In the genomic region with DNA sequence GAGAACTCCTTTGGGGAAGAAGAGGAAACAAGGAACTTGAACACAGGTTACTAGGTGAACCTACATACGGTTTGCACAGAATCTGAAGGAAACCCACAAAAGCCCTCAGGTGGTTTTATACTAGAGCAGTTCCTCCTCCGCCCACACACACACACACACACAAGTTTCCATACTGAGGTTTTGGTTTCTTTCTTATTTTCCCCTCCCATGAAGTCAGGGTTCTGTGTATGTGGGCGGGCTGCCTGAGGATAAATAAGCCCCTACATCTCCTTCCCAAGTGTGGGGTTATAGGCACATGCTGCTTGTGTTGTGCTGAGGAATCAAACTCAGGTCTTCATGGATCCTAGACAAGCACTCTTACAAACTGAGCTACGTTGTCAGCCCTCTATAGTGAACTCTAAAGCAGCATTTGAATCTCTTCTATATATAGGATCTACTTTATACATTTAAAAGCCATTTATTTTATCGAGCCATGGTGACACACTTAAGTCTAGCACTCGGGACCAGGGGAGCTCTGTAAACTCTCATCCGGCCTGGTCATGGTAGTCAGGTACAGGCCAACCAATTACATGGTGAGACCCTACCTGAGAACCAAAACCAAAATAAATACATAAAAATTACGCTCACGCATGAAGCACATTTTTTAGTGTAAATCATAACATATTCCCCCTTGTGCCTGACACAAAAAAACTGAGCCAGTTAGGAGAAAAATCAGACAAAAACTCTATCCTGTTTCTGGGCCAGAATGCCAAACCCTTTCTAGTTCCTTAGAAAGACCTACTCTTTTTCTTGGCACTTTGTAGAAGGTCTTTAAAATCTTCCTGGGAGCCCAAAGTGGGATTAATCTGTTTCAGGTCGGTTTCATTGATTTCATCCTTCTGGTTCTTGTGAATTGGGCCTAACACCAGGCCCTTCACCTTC, we compare ENCODE assay signal across 8 mouse cellular contexts. TPM values are rescaled to one million over a fixed set of nuclear protein-coding genes. Genes with fewer than 3 reads are reported as not detected.
DNase-seq lines count a peak whose midpoint lies in the region.

No protein-coding gene starts in this region.

- no peaks in the 10 kb centered on the region for H3K9me3 ChIP-seq in heart, embryonic 10.5 days
- H3K9me3 ChIP-seq in hindbrain, embryonic 10.5 days, result no peaks in the 10 kb centered on the region

- peaks cover 50% of the 10 kb centered on the region for H3K36me3 ChIP-seq in heart, embryonic 10.5 days
- H3K36me3 ChIP-seq in hindbrain, embryonic 10.5 days, result peaks cover 50% of the 10 kb centered on the region

- intact Hi-C loops in left cerebral cortex, postnatal 4 days (cut with DNase I), result no loop called here

- WGBS in heart, embryonic 10.5 days, result 57% methylated on average over 10 of the region's 10 CpGs
- 71% methylated on average over 10 of the region's 10 CpGs for WGBS in hindbrain, embryonic 10.5 days

- peaks cover 18% of the 10 kb centered on the region for H3K4me1 ChIP-seq in heart, embryonic 10.5 days
- H3K4me1 ChIP-seq in hindbrain, embryonic 10.5 days (replicated peaks), result peaks cover 33% of the 10 kb centered on the region

- DNase-seq in heart, embryonic 10.5 days (ENCODE audit: low spot score), result no peak
- DNase-seq in heart, postnatal 4 days, result no peak
- DNase-seq in Muller cell, postnatal 12 days (ENCODE audit: inconsistent ontology term), result peak; percentile 22
- no peak for DNase-seq in hindbrain, embryonic 10.5 days (ENCODE audit: low spot score)
- DNase-seq in lung, postnatal 36 days, result peak; percentile 53
- peak; percentile 74 for DNase-seq in thymus, postnatal 0 days (ENCODE audit: low spot score)
- DNase-seq in left cerebral cortex, adult 18-20 months (ENCODE audit: low spot score in 2 of 2), result no peak
- no peak for DNase-seq in left cerebral cortex, postnatal 4 days

- H3K4me3 ChIP-seq in heart, embryonic 10.5 days, result peak overlapping the region; percentile 88
- peak overlapping the region; percentile 86 for H3K4me3 ChIP-seq in hindbrain, embryonic 10.5 days

- H3K27ac ChIP-seq in heart, embryonic 10.5 days, result peak overlapping the region; percentile 97
- H3K27ac ChIP-seq in hindbrain, embryonic 10.5 days, result peak overlapping the region; percentile 96

- H3K27me3 ChIP-seq in heart, embryonic 10.5 days (ENCODE audit: insufficient read depth, poor library complexity, severe bottlenecking), result no peaks in the 10 kb centered on the region
- H3K27me3 ChIP-seq in hindbrain, embryonic 10.5 days (ENCODE audit: insufficient read depth, poor library complexity, severe bottlenecking), result no peaks in the 10 kb centered on the region

RNA-seq across cellular contexts. Expression of gene Slc3a2, which starts 11.0 kb away (rescaled TPM):
- 91.8 and 104 TPM in 2 replicates for polyA plus RNA-seq in heart, embryonic 10.5 days (2016; fragmentation: Nextera tagmentation; extraction: Ambion mirVana)
- total RNA-seq in heart, postnatal 4 days (2021), result 10 to 100 TPM; 62.4 to 66.3 TPM
- polyA plus RNA-seq in hindbrain, embryonic 10.5 days (2016; fragmentation: Nextera tagmentation; extraction: Ambion mirVana), result 128 and 146 TPM in 2 replicates
- 122 and 131 TPM in 2 replicates for polyA plus RNA-seq in thymus, postnatal 0 days (2015; fragmentation: Nextera tagmentation; extraction: Ambion mirVana)
- total RNA-seq in left cerebral cortex, adult 18-20 months (2021), result 100 to 1,000 TPM; 148 to 152 TPM
- total RNA-seq in left cerebral cortex, postnatal 4 days (2021), result 100 to 1,000 TPM; 166 to 179 TPM

RNA-seq across cellular contexts. Expression of gene Wdr74, which starts 23.4 kb away (rescaled TPM):
- 76.6 and 101 TPM in 2 replicates for polyA plus RNA-seq in heart, embryonic 10.5 days (2016; fragmentation: Nextera tagmentation; extraction: Ambion mirVana)
- 10 to 100 TPM; 30.3 to 31.1 TPM for total RNA-seq in heart, postnatal 4 days (2021)
- 112 and 115 TPM in 2 replicates for polyA plus RNA-seq in hindbrain, embryonic 10.5 days (2016; fragmentation: Nextera tagmentation; extraction: Ambion mirVana)
- 101 and 103 TPM in 2 replicates for polyA plus RNA-seq in thymus, postnatal 0 days (2015; fragmentation: Nextera tagmentation; extraction: Ambion mirVana)
- 10 to 100 TPM; 46.9 to 50.5 TPM for total RNA-seq in left cerebral cortex, adult 18-20 months (2021)
- total RNA-seq in left cerebral cortex, postnatal 4 days (2021), result 10 to 100 TPM; 55.9 to 56.5 TPM

RNA-seq across cellular contexts. Expression of gene 1700092M07Rik, which starts 28.3 kb away (rescaled TPM):
- 1.6 and 2.1 TPM in 2 replicates for polyA plus RNA-seq in heart, embryonic 10.5 days (2016; fragmentation: Nextera tagmentation; extraction: Ambion mirVana)
- total RNA-seq in heart, postnatal 4 days (2021), result not detected
- 2.8 and 2.9 TPM in 2 replicates for polyA plus RNA-seq in hindbrain, embryonic 10.5 days (2016; fragmentation: Nextera tagmentation; extraction: Ambion mirVana)
- 0.79 and 0.84 TPM in 2 replicates for polyA plus RNA-seq in thymus, postnatal 0 days (2015; fragmentation: Nextera tagmentation; extraction: Ambion mirVana)
- 1 to 10 TPM in 1 of 2 experiments, under 1 TPM in 1; 0.94 to 1.5 TPM for total RNA-seq in left cerebral cortex, adult 18-20 months (2021)
- total RNA-seq in left cerebral cortex, postnatal 4 days (2021), result 1 to 10 TPM; 2.7 to 2.8 TPM

RNA-seq across cellular contexts. Expression of gene Stx5a, which starts 29.0 kb away (rescaled TPM):
- 83.1 and 91.1 TPM in 2 replicates for polyA plus RNA-seq in heart, embryonic 10.5 days (2016; fragmentation: Nextera tagmentation; extraction: Ambion mirVana)
- 10 to 100 TPM; 43.4 to 48.5 TPM for total RNA-seq in heart, postnatal 4 days (2021)
- polyA plus RNA-seq in hindbrain, embryonic 10.5 days (2016; fragmentation: Nextera tagmentation; extraction: Ambion mirVana), result 95.6 and 106 TPM in 2 replicates
- 108 and 114 TPM in 2 replicates for polyA plus RNA-seq in thymus, postnatal 0 days (2015; fragmentation: Nextera tagmentation; extraction: Ambion mirVana)
- 10 to 100 TPM; 70.1 to 72.7 TPM for total RNA-seq in left cerebral cortex, adult 18-20 months (2021)
- 10 to 100 TPM; 70.8 to 77.5 TPM for total RNA-seq in left cerebral cortex, postnatal 4 days (2021)

RNA-seq across cellular contexts. Expression of gene Nxf1, which starts 44.7 kb away (rescaled TPM):
- 156 and 193 TPM in 2 replicates for polyA plus RNA-seq in heart, embryonic 10.5 days (2016; fragmentation: Nextera tagmentation; extraction: Ambion mirVana)
- total RNA-seq in heart, postnatal 4 days (2021), result 10 to 100 TPM; 82.1 to 86.1 TPM
- polyA plus RNA-seq in hindbrain, embryonic 10.5 days (2016; fragmentation: Nextera tagmentation; extraction: Ambion mirVana), result 233 and 249 TPM in 2 replicates
- polyA plus RNA-seq in thymus, postnatal 0 days (2015; fragmentation: Nextera tagmentation; extraction: Ambion mirVana), result 182 and 200 TPM in 2 replicates
- 10 to 100 TPM; 78.1 to 88.5 TPM for total RNA-seq in left cerebral cortex, adult 18-20 months (2021)
- total RNA-seq in left cerebral cortex, postnatal 4 days (2021), result 100 to 1,000 TPM; 105 to 110 TPM

Comparison
In these comparisons a context has a peak if more than half of its experiments do, and no peak if none do; other contexts are left out.
1. DNase-seq: peak in Muller cell, postnatal 12 days (single experiment), lung, postnatal 36 days (single experiment) and thymus, postnatal 0 days (single experiment); none in heart, embryonic 10.5 days (single experiment), heart, postnatal 4 days (single experiment), hindbrain, embryonic 10.5 days (single experiment), left cerebral cortex, adult 18-20 months (0 of 2) and left cerebral cortex, postnatal 4 days (single experiment).